Mouse (Mus musculus) kidney, adult 2 months (tissue): ENCODE results near the gene Chek2. TPM values are rescaled to one million over a fixed set of nuclear protein-coding genes. Genes with fewer than 3 reads are reported as not detected.

Experiments
- DNase-seq: peaks from one replicate; pipeline ENCODE4 v3.0.0; 2021
- H3K27ac ChIP-seq: fragments of 200-500 bp; 2 replicates; pipeline ENCODE4 v1.5.1; 2012; ENCODE audit warnings: low read depth, low read length, control low read depth, inconsistent platforms; ENCODE audit not compliant: insufficient read depth
- H3K27me3 ChIP-seq: fragments of 200-500 bp; replicated peaks from 2 replicates; pipeline ENCODE4 v1.6.1; 2012; ENCODE audit warnings: mild to moderate bottlenecking, moderate library complexity, low read length, inconsistent platforms; ENCODE audit not compliant: control insufficient read depth, insufficient read depth
- H3K36me3 ChIP-seq: fragments of 200-500 bp; 2 replicates; pipeline ENCODE4 v1.6.1; 2012; ENCODE audit warnings: mild to moderate bottlenecking, moderate library complexity, low read length, inconsistent platforms; ENCODE audit not compliant: control insufficient read depth, insufficient read depth
- H3K4me1 ChIP-seq: fragments of 200-500 bp; 2 replicates; pipeline ENCODE4 v1.6.1; 2011; ENCODE audit warnings: low read length; ENCODE audit not compliant: control insufficient read depth, insufficient read depth
- H3K4me3 ChIP-seq: fragments of 200-500 bp; 2 replicates; pipeline ENCODE4 v1.5.1; 2011; ENCODE audit warnings: mild to moderate bottlenecking, low read depth, low read length, control low read depth; ENCODE audit not compliant: insufficient read depth
- CTCF ChIP-seq: fragments of 200-500 bp; conservative IDR thresholded peaks from 2 replicates; pipeline ENCODE4 v1.5.1; 2011; ENCODE audit warnings: low read depth, mild to moderate bottlenecking, control low read depth, low read length, moderate library complexity, mixed read lengths; ENCODE audit not compliant: insufficient read depth, insufficient read length
- POLR2A ChIP-seq: fragments of 200-500 bp; IDR thresholded peaks from one replicate; pipeline ENCODE4 v1.6.1; 2011; ENCODE audit warnings: low read depth, low read length, control low read depth
- WGBS: fragments of 180-500 bp; shearing (Covaris S2); methylation state at CpG from one replicate; pipeline ENCODE4 v1.1.7; 2018; 5-methylcytosine and 5-hydroxymethylcytosine counted together
- polyA plus RNA-seq: library from polyadenylated mRNA; depleted of rRNA; stranded (reverse); fragments of >200 nt; gene quantifications from 2 replicates; pipeline ENCODE4 v1.2.3, GENCODE M21; 2012; rRNA removed

The Chek2 gene
- 4.5 and 5.4 TPM in 2 replicates for polyA plus RNA-seq

GRCm38 (mm10) chr5:110839678-110840365, at the start of gene Chek2, which contains the start of gene Hscb:
TSS of gene Chek2 (plus strand) at chr5:110839979.
TSS of gene Hscb (minus strand) at chr5:110839777.
- Histone ChIP-seq H3K27me3 (no peaks in the 10 kb centered on the region), H3K36me3 (no peaks in the 10 kb centered on the region), H3K27ac (peak within 1 kb of the TSS; percentile 59), H3K4me1 (peaks cover 5% of the 10 kb centered on the region; the same call in 1 of the 2 replicates), H3K4me3 (peak within 1 kb of the TSS; percentile 81)
- peak; percentile 25 for TF ChIP-seq POLR2A
- peak; percentile 41 for TF ChIP-seq CTCF
- WGBS: under 1% methylated on average over 41 of the region's 41 CpGs
- peak; percentile 100 for DNase-seq

GRCm38 (mm10) chr5:110794363-110794762, 45.4 kb upstream of the Chek2 start:
- 62% methylated on average over 7 of the region's 7 CpGs for WGBS
- H3K36me3 ChIP-seq: peaks cover 3% of the 10 kb centered on the region
- DNase-seq: peak; percentile 71
- H3K4me3 ChIP-seq: no peak overlapping the region
- H3K27ac ChIP-seq: no peak overlapping the region
- no peaks in the 10 kb centered on the region for H3K27me3 ChIP-seq
- TF ChIP-seq CTCF (no peak), POLR2A (no peak)
- H3K4me1 ChIP-seq: peaks cover 17% of the 10 kb centered on the region

GRCm38 (mm10) chr5:110797696-110798095, 42.1 kb upstream of the Chek2 start:
- 38% methylated on average over 4 of the region's 4 CpGs for WGBS
- H3K27me3 ChIP-seq: no peaks in the 10 kb centered on the region
- peak overlapping the region; percentile 15; the same call in 1 of the 2 replicates for H3K27ac ChIP-seq
- TF ChIP-seq POLR2A (no peak), CTCF (no peak)
- peaks cover 35% of the 10 kb centered on the region for H3K4me1 ChIP-seq
- peaks cover 2% of the 10 kb centered on the region; the same call in 1 of the 2 replicates for H3K36me3 ChIP-seq
- H3K4me3 ChIP-seq: no peak overlapping the region
- DNase-seq: peak; percentile 85

- Histone ChIP-seq H3K4me1 (peaks cover 35% of the 10 kb centered on the region), H3K36me3 (no peaks in the 10 kb centered on the region), H3K27me3 (no peaks in the 10 kb centered on the region), H3K27ac (no peak overlapping the region), H3K4me3 (no peak overlapping the region)
- peak; percentile 54 for DNase-seq
- TF ChIP-seq CTCF: no peak
- TF ChIP-seq POLR2A: no peak
- WGBS: 57% methylated on average over 3 of the region's 3 CpGs
Measured at GRCm38 (mm10) chr5:110801036-110801624, 38.6 kb upstream of the Chek2 start.

- 43% methylated on average over 4 of the region's 4 CpGs for WGBS
- H3K36me3 ChIP-seq: no peaks in the 10 kb centered on the region
- H3K4me1 ChIP-seq: peaks cover 38% of the 10 kb centered on the region
- H3K27me3 ChIP-seq: no peaks in the 10 kb centered on the region
- no peak overlapping the region for H3K27ac ChIP-seq
- TF ChIP-seq CTCF (no peak), POLR2A (no peak)
- peak; percentile 44 for DNase-seq
- no peak overlapping the region for H3K4me3 ChIP-seq
Measured at GRCm38 (mm10) chr5:110802186-110802585, 37.6 kb upstream of the Chek2 start.

- no peak for DNase-seq
- TF ChIP-seq POLR2A (no peak), CTCF (no peak)
- Histone ChIP-seq H3K27ac (no peak overlapping the region), H3K36me3 (no peaks in the 10 kb centered on the region), H3K27me3 (no peaks in the 10 kb centered on the region), H3K4me3 (no peak overlapping the region), H3K4me1 (peaks cover 38% of the 10 kb centered on the region)
Measured at GRCm38 (mm10) chr5:110802809-110803208, 37.0 kb upstream of the Chek2 start.

GRCm38 (mm10) chr5:110804012-110804743, 35.6 kb upstream of the Chek2 start:
- peaks cover 30% of the 10 kb centered on the region for H3K4me1 ChIP-seq
- no peaks in the 10 kb centered on the region for H3K27me3 ChIP-seq
- no peaks in the 10 kb centered on the region for H3K36me3 ChIP-seq
- H3K4me3 ChIP-seq: no peak overlapping the region
- H3K27ac ChIP-seq: no peak overlapping the region
- TF ChIP-seq CTCF (no peak), POLR2A (no peak)
- WGBS: 85% methylated on average over 7 of the region's 7 CpGs
- DNase-seq: no peak
